Mouse (Mus musculus) small intestine, adult 2 months (tissue): ENCODE measurements around the gene Rfng.

ENCODE experiments used
- CTCF ChIP-seq: fragments of 200-500 bp; IDR thresholded peaks from 2 replicates; pipeline ENCODE4 v1.5.1; 2012; ENCODE audit warnings: low read depth, mild to moderate bottlenecking, control low read depth, inconsistent platforms, low read length, moderate library complexity, mixed read lengths; ENCODE audit not compliant: insufficient replicate concordance, insufficient read length; ENCODE audit errors: extremely low read depth
- POLR2A ChIP-seq: fragments of 200-500 bp; IDR thresholded peaks from 2 replicates; pipeline ENCODE4 v1.6.1; 2012; ENCODE audit warnings: low read depth, mild to moderate bottlenecking, control low read depth, inconsistent platforms, low read length, moderate library complexity

DNA sequence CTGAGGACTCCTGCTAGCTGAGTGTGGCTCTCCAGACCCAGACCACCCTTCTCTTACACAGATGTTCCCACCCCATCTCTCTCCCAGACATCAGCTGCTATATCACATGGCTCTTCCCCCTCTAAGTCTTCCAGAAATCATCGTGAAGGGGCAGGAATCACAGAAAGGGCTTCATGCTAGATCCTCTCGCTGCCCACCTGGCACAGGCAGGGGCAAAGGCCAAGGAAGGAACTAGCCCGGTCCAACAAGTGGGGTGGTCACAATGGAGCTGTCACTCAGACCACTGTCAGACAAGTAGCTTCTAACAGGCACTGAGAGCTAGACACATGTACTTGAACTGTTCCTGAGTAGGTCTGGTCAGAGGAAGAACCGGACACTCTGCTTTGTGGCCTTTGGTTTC, 44.4 kb upstream of the Rfng start:
- no peak for TF ChIP-seq POLR2A
- no peak for TF ChIP-seq CTCF
